Mouse (Mus musculus) gastrocnemius, adult 2 months (tissue): Measurements from ENCODE around the gene Daam2. TPM values are rescaled to one million over a fixed set of nuclear protein-coding genes. Genes with fewer than 3 reads are reported as not detected.
"Not testable (repeated sequence)": the region's sequence is repeated elsewhere in the genome, so short reads cannot be mapped to it uniquely, and the experiment has no call there.

Experiments
- DNase-seq: peaks from one replicate; pipeline ENCODE4 v3.0.0; 2022
- H3K27ac ChIP-seq: fragments of 200-600 bp; 2 replicates; pipeline ENCODE4 v1.8.1; 2022; ENCODE audit warnings: mild to moderate bottlenecking
- H3K4me3 ChIP-seq: fragments of 200-600 bp; 2 replicates; pipeline ENCODE4 v1.8.1; 2022; ENCODE audit warnings: mild to moderate bottlenecking, moderate library complexity
- CTCF ChIP-seq: fragments of 200-600 bp; IDR thresholded peaks from 2 replicates; pipeline ENCODE4 v1.8.1; 2022; ENCODE audit warnings: antibody characterized with exemption, mild to moderate bottlenecking, moderate library complexity
- intact Hi-C: fragments of 180-260 bp; cut with DNase I; formaldehyde crosslinking; loops from one replicate; pipeline ENCODE4 v1.15.1; 2025
- total RNA-seq, 2 experiments: library from RNA; stranded (reverse); gene quantifications; 2 replicates each; pipeline ENCODE4 v1.2.3; 2021

Daam2 gene
- total RNA-seq, 2 experiments from 2014 or later, result 3.0 to 6.0 TPM

DNA sequence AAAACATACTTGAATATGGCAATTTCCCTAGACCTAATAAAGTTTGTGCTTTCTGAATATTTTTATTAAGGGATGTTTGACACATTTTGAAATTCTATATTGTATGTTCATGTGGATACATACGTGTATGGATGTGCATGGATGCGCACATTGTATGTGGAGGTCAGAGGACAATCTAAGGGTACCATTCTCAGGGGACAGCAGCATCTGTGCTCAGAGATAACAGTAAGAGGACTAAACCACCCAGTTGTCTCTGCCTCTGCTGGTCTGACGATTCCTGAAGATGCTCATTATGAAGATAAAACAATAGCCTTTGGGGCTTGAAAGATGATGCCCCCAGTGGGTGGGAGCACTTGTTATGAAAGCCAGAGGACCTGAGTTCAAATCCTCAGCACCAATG, 99.3 kb downstream of the Daam2 start:
- intact Hi-C loops, result loop anchor here (5.0 to 10.0 kb wide), 2 partner anchors 97 to 150 kb away; partner anchors contain the start of genes Daam2 and Kif6
- Histone ChIP-seq H3K4me3 (no peak overlapping the region), H3K27ac (no peak overlapping the region)
- DNase-seq, result no peak
- no peak for TF ChIP-seq CTCF

DNA sequence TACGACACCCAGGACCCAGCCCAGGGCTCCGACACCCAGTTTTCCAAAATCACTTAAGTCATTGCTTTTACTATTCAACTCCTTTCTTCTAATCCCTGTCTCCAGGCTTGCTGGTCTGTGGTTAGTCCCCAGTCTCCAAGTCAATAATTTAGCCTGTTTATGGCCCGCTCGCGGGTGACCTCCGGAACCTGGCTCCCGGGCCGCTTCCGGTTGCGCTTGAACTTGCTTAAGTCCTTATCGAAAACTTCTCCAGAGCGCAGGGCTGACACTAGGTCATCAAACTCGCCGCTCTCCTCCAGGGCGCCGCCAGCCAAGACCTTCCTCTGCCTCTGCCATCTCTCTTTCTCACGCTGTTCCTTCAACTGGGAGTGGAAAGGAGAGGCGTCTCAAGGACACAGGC, 105.8 kb downstream of the Daam2 start:
- intact Hi-C loops, result no loop called here
- DNase-seq, result no peak
- Histone ChIP-seq H3K27ac (no peak overlapping the region), H3K4me3 (no peak overlapping the region)
- no peak for TF ChIP-seq CTCF

DNA sequence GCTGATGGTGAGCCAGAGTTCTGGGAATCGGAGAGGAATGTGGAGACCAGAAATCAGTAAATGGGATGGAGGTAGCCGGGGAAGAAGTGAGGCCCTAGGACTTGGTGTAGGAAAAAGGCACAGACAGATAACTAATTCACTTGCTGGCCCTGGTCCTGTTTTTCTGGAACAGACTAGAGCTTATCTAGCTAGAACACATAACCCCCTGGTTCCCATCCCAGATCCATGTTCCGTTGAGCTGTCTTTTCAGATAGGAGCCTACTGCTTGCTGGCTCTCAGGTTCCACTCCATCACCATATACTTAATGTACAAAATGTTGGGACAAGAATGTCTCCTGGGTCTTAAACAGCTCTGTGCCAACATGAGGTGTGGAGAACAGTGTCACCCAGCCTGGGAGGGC, 106.3 kb downstream of the Daam2 start:
- TF ChIP-seq CTCF, result no peak
- H3K4me3 ChIP-seq, result no peak overlapping the region
- intact Hi-C loops, result no loop called here
- DNase-seq, result no peak
- no peak overlapping the region for H3K27ac ChIP-seq

DNA sequence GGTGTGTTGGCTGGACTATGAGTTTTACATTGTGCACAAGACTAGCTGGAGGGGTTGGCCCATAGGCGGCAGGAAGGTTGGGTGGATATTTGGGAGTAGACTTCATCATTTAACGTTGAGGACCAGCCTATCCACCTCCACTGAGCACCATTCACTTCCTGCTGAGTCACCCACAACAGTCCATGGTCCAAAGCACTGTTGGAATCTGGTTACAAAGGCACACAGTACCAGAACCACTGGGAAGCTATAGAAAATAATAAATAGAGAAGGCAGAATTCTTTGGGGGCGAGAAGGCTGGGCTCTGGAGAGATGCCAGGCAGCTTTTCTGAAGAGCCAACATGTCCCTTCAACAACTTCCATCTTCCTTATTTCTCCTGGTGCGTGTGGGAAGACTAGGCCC, 107.8 kb downstream of the Daam2 start:
- Histone ChIP-seq H3K4me3 (no peak overlapping the region), H3K27ac (no peak overlapping the region)
- intact Hi-C loops, result no loop called here
- TF ChIP-seq CTCF, result no peak
- DNase-seq, result no peak

DNA sequence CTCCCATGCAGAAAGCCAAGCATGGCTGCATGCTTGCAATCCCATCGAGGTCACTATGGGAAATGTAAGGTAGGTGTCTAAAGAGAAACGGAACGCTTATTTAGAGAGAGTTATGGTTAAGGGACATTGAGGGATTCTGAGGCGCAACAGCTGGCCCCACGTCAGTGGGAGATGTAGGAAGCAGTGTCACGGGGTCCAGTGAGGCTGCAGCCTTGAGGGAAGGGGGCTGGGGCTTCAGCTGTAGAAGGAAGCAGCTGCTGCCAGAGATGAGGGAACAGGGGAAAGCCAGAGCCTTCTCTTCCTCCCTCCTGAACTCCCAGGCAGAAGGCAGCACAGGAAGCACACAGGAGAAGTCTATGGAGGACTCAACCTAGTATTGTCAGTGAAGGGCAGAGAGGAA, 113.2 kb downstream of the Daam2 start:
- intact Hi-C loops, result no loop called here
- TF ChIP-seq CTCF, result no peak
- Histone ChIP-seq H3K4me3 (no peak overlapping the region), H3K27ac (no peak overlapping the region)
- DNase-seq, result no peak

DNA sequence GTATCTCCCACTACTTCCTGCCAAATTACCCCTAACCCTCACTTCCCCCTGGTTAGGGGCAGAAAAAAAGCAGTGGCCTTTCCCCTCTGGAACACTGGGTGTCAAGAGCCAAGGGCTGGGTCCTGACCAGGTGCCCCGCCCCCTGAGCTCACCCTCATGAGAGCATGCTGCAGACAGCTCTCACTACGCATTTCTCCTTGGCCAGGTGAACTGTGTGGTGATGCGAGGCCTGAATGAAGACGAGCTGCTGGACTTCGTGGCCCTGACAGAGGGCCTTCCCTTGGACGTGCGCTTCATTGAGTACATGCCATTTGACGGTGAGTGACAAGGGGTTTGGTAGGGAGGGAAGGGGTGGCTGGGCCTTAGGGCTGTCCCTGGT, 114.9 kb downstream of the Daam2 start:
- no peak overlapping the region for H3K4me3 ChIP-seq
- peak; percentile 25 for DNase-seq
- TF ChIP-seq CTCF, result no peak
- intact Hi-C loops, result no loop called here
- H3K27ac ChIP-seq, result no peak overlapping the region

DNA sequence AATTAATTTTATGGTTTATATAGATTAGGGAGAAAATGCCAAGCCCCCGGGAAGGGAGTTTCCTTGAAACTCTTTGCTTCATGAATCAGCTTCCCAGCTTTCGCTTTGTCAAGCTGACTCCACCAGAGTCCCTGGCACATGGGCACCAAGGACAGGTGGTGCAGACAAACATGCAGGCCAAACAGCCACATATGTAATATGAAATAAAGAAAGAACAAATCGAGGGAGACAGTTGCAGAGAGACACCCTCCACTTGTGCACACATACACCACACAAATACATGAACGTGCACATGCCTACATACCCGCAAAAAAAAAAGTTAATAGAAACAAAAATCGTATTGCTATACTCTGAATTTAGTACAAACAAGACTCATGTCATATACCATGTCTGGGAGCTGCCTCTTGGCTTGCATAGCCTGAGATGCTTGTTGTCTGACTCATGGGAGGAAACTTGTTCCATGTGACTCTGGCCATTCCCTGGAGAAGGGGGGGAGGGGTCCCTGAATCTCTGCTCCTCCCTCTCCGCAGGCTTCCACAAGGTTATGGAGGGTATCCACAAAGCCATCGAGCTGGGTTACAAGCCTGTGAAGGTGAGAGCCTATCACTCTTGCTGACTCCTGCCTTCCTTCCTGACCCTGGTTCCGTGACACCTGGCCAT, 115.4 kb downstream of the Daam2 start:
- no peak overlapping the region for H3K27ac ChIP-seq
- peak; percentile 37 for DNase-seq
- TF ChIP-seq CTCF, result no peak
- H3K4me3 ChIP-seq, result no peak overlapping the region
- intact Hi-C loops, result no loop called here

DNA sequence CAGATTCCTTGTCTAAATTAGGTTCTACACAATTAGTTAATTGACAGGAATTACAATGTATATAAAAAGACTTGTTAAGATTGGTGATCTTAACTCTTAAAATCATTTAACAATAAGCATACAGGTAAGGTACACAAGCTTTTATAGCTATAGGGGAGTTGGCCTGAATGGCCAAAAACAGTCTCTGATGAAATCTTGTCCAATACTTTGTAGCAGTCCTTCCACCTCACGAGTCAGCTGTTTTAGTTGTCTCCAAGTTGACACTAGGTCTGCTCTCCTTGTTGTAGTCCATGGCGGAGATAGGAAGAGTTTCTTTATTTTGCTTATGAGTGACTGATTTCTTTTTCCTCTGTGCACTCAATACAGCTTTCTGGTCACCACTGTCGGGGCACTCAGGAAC, 121.3 kb downstream of the Daam2 start:
- DNase-seq, H3K27ac ChIP-seq, H3K4me3 ChIP-seq, intact Hi-C loops: not testable (repeated sequence)

DNA sequence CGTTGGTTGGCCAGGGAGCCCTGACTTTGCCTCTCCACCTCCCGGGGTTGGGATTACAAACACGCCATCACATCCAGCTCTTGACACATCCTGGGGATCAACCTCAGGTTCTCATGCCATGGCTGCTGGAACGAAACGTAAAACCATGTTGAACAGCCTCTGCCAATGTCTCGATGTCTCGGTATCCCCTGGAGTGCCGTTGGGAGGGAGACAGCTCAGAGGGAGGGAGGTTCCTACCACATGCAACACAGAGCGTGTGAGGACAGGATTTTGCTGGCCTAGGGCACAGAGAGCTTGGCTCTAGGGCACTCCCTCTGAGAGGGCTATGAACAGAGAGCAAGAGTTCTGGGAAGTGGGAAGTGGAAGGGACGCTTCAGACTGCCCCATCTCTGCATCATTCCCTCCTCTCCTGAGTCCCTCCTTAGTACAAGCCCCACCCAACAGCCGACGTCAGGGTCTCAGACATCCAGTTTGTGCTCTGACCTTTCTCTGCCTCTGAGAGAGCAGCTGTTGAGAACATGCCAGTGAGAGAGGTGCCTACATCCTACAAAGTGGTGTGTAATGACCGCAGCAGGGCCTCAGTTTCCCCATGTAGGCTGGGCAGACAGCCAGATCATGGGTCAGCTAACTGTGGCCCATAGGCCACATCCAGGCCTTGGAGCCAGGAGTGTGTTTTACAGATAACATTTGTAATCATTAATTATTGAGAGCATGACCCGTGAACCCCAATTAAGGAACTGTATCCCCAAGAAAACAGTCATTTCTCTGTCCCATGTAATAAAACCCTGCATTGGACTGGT, 123.6 kb downstream of the Daam2 start:
- intact Hi-C loops, result no loop called here
- H3K27ac ChIP-seq, result peak overlapping the region; percentile 41
- peak; percentile 70 for DNase-seq
- no peak overlapping the region for H3K4me3 ChIP-seq
- no peak for TF ChIP-seq CTCF

DNA sequence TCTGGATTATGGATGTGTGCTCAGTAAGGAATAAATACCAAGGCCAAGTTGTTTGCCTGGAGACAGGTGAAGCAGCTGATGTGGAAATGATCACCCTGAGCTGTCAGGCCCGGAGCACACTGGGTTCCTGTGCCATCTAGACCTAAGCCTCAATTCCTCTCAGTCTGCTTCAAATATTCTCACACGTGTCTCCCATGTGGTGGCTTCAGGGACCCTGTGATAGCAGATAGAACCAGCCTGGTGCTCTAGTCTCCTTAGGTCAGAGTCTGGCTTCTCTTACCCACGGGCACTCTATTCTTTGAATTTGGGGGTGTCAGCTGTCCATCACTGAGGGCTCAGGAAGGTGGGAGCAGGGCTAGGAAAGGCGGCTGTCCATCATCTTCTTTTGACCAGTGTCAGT, 124.4 kb downstream of the Daam2 start:
- no peak overlapping the region for H3K4me3 ChIP-seq
- no peak for TF ChIP-seq CTCF
- DNase-seq, result no peak
- intact Hi-C loops, result no loop called here
- H3K27ac ChIP-seq, result peak overlapping the region; percentile 41

DNA sequence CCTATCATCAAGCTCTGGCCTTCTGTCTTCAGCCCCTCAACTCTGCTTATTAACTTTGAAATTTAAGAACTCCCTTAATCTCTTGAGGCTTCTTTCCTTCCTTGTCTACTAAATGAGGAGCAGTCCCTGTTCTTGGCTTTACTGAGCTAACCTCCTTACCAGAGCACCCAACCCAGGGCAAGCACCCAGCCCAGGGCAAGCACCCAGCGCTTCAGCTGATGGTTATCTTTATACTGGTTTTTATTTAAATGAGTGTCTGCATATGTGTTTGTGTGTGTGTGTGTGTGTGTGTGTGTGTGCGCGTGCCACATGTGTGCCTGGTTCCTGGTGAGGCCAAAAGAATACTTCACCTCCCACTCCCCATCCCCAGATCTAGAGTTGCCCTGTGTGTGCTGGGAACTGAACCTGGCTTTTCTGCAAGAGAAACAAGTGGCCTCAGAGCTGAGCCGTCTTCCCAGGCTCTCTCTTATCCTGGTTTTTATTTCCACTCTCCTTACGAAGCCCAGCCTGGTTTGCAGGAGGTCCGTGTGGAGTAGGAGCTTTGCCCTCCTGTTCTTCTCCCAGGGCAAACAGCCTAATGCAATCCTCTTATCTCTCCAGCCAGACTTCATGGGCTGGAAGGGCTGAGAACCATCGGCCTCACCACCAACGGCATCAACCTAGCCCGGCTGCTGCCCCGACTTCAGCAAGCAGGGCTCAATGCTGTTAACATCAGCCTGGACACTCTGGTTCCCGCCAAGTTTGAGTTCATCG, 125.1 kb downstream of the Daam2 start:
- DNase-seq, result no peak
- no peak for TF ChIP-seq CTCF
- Histone ChIP-seq H3K27ac (no peak overlapping the region), H3K4me3 (no peak overlapping the region)
- intact Hi-C loops, result no loop called here

DNA sequence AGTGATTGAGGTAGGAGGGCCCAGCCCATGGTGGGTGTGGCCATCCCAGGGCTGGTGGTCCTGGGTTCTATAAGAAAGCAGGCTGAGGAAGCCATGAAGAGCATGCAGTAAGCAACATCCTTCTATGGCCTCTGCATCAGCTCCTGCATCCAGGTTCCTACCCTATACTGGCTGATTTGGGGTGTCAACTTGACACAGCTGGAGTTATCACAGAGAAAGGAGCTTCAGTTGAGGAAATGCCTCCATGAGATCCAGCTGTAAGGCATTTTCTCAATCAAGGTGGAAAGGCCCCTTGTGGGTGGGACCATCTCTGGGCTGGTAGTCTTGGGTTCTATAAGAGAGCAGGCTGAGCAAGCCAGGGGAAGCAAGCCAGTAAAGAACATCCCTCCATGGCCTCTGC, 126.8 kb downstream of the Daam2 start:
- intact Hi-C loops, DNase-seq: not testable (repeated sequence)

DNA sequence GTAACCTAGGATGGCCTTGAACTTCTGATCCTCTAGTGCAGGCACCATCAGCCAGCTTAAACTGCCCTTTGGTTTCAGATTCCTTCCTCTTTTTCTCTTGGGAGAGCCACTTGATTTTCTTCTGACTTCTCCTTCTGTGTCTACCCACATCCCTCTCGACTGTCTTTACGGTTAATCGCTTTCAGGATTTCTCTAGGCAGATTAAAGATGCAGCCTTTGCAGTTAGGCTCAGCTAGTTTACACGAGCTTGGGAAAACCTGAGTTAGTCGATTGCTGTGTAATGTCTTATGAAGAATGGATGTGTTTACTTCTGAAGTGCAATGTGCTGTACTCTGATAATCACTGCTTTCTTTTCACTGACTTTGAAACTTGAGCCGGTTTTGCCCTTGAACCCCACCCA, 127.5 kb downstream of the Daam2 start:
- Histone ChIP-seq H3K4me3 (no peak overlapping the region), H3K27ac (no peak overlapping the region)
- intact Hi-C loops, result no loop called here
- no peak for DNase-seq
- TF ChIP-seq CTCF, result no peak

More for the DNA sequence above, 126.8 kb downstream of the Daam2 start:
- H3K27ac ChIP-seq, H3K4me3 ChIP-seq: not testable (repeated sequence)
